Mouse (Mus musculus): ENCODE measurements at regions not wholly inside any gene's neighbourhood (a gene's known extent, or its start where the extent isn't known, plus 50 kb on each side); places are given as distances from the start of the nearest gene placed in this dataset.
A peak's percentile ranks its signal among the peaks of the same experiment; 100 is the strongest.

DNA sequence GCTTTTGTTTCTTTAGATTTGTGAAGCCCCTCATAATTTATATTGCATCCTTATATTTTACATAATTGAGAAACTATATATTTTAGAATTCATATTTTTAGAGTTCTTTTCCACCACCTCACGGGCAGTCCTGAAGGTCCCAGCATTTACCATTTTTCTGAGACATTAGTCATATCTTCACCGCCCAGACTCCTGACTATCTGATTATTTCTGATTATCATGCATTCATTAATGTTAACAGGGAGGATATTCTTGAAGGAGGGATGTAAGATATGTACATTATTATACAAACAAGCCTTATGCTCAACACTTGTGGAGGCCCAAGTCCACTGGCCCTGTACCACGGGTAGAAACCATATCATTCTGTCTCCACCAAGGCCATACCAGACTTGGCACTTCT, 743.4 kb downstream of the Hace1 start:
- TF ChIP-seq CTCF (IDR thresholded peaks at IDR 0.05; ENCODE audit: low read depth) = no peak
- no peak for TF ChIP-seq EP300 (IDR thresholded peaks at IDR 0.05; ENCODE audit: low read depth)
- Histone ChIP-seq H3K9me3 (ENCODE audit: control insufficient read depth, low read length) (no peaks in the 10 kb centered on the region), H3K4me2 (ENCODE audit: low read depth) (no peak overlapping the region), H3K4me1 (replicated peaks; ENCODE audit: control insufficient read depth in 2 of 2, insufficient read depth in 2 of 2, low read length in 1 of 2) (no peaks in the 10 kb centered on the region), H3K4me3 (ENCODE audit: insufficient read depth in 1 of 2, low read depth in 2 of 2, low read length in 2 of 2) (no peak overlapping the region), H3K27me3 (ENCODE audit: control insufficient read depth, insufficient read depth, low read length) (no peaks in the 10 kb centered on the region), H3K9ac (replicated peaks) (no peak overlapping the region), H3K36me3 (replicated peaks; ENCODE audit: control insufficient read depth, insufficient read depth, low read depth) (no peaks in the 10 kb centered on the region), H3K27ac (no peak overlapping the region)
- DNase-seq (ENCODE audit: low read depth in 3 of 3, low spot score in 3 of 3) (no peak), ATAC-seq (ENCODE audit: insufficient read depth) (peak; percentile 60; the same call in 1 of the 2 replicates)
- WGBS (ENCODE audit: insufficient replicate concordance) = 55% methylated on average over 3 of the region's 3 CpGs

GRCm38 (mm10) chr10:46329052-46329451, 751.4 kb downstream of the Hace1 start:
- H3K4me2 ChIP-seq (ENCODE audit: low read depth) = no peak overlapping the region
- H3K4me1 ChIP-seq (replicated peaks; ENCODE audit: control insufficient read depth in 2 of 2, insufficient read depth in 2 of 2, low read length in 1 of 2) = no peaks in the 10 kb centered on the region
- H3K36me3 ChIP-seq (replicated peaks; ENCODE audit: control insufficient read depth, insufficient read depth, low read depth) = no peaks in the 10 kb centered on the region
- TF ChIP-seq EP300 (IDR thresholded peaks at IDR 0.05; ENCODE audit: low read depth) (no peak), CTCF (IDR thresholded peaks at IDR 0.05; ENCODE audit: low read depth) (no peak)
- no peak overlapping the region for H3K9ac ChIP-seq (replicated peaks)
- no peaks in the 10 kb centered on the region for H3K27me3 ChIP-seq (ENCODE audit: control insufficient read depth, insufficient read depth, low read length)
- no peak overlapping the region for H3K27ac ChIP-seq
- H3K4me3 ChIP-seq (ENCODE audit: insufficient read depth in 1 of 2, low read depth in 2 of 2, low read length in 2 of 2) = no peak overlapping the region
- 51% methylated on average over 1 of the region's 1 CpGs for WGBS (ENCODE audit: insufficient replicate concordance)
- ATAC-seq (ENCODE audit: insufficient read depth) (no peak), DNase-seq (ENCODE audit: low read depth in 3 of 3, low spot score in 3 of 3) (no peak)
- H3K9me3 ChIP-seq (ENCODE audit: control insufficient read depth, low read length) = no peaks in the 10 kb centered on the region

DNA sequence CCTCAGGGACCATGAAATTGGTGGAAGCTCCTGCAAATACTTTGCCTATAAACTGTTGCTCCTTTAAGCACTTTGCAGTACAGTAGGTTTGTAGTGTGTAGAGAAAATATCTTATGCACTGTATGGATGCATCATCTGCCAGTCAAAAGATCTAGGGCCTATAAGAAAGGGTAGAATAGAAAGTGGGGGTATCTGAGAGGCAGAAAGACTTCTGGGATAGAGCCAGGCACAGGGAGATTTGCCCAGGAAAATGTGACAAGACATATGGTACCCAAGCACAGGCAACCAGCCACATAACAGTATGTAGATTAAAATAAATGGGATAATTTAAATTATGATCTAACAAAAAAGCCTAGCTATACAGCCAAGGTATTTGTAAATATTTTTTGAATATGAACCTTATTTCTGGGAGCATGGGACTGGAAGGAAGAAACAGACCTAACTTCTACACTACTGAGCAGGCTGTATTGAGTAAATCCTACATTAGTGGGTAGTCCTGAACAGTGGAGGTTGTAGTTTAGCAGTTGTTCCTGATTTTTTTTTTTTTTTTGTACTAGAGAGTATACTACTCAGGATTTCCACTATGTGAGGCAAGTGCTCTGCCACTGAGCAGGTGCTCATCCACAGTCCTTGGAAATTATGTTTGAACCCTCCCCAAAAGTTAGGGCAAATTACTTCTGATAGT, 754.1 kb downstream of the Hace1 start:
- ATAC-seq (ENCODE audit: insufficient read depth) (no peak), DNase-seq (ENCODE audit: low read depth in 3 of 3, low spot score in 3 of 3) (no peak)
- TF ChIP-seq EP300 (IDR thresholded peaks at IDR 0.05; ENCODE audit: low read depth) (no peak), CTCF (IDR thresholded peaks at IDR 0.05; ENCODE audit: low read depth) (no peak)
- Histone ChIP-seq H3K27me3 (ENCODE audit: control insufficient read depth, insufficient read depth, low read length) (no peaks in the 10 kb centered on the region), H3K27ac (no peak overlapping the region), H3K4me2 (ENCODE audit: low read depth) (no peak overlapping the region), H3K9me3 (ENCODE audit: control insufficient read depth, low read length) (no peaks in the 10 kb centered on the region), H3K36me3 (replicated peaks; ENCODE audit: control insufficient read depth, insufficient read depth, low read depth) (no peaks in the 10 kb centered on the region), H3K4me1 (replicated peaks; ENCODE audit: control insufficient read depth in 2 of 2, insufficient read depth in 2 of 2, low read length in 1 of 2) (no peaks in the 10 kb centered on the region), H3K9ac (replicated peaks) (no peak overlapping the region), H3K4me3 (ENCODE audit: insufficient read depth in 1 of 2, low read depth in 2 of 2, low read length in 2 of 2) (no peak overlapping the region)

DNA sequence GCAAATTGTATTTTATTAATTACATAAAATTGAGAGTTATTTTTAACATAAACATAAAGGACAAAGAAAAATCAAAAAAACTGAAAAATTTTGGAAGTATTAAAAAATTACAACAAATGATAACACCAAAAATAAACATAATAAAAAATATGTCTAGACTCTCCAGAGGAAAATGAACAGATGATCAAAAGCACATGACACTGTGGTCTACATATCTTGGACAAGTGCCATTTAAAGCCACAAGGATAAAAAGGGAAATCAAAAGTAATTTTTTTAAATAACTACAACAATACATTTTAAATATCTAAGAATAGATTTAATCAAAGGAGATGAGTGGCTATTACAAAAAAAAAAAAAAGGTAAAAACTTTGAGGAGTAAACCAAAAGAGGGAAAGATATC, 755.6 kb downstream of the Hace1 start:
- H3K4me1 ChIP-seq (replicated peaks; ENCODE audit: control insufficient read depth in 2 of 2, insufficient read depth in 2 of 2, low read length in 1 of 2) = no peaks in the 10 kb centered on the region

GRCm38 (mm10) chr10:46345315-46345714, 767.7 kb downstream of the Hace1 start:
- no peak overlapping the region for H3K4me2 ChIP-seq (ENCODE audit: low read depth)
- 47% methylated on average over 4 of the region's 4 CpGs for WGBS (ENCODE audit: insufficient replicate concordance)
- TF ChIP-seq CTCF (IDR thresholded peaks at IDR 0.05; ENCODE audit: low read depth) (no peak), EP300 (IDR thresholded peaks at IDR 0.05; ENCODE audit: low read depth) (no peak)

More for the DNA sequence above, 755.6 kb downstream of the Hace1 start:
- no peak for TF ChIP-seq CTCF (IDR thresholded peaks at IDR 0.05; ENCODE audit: low read depth)
- TF ChIP-seq EP300 (IDR thresholded peaks at IDR 0.05; ENCODE audit: low read depth) = no peak
- Histone ChIP-seq H3K4me2 (ENCODE audit: low read depth) (no peak overlapping the region), H3K36me3 (replicated peaks; ENCODE audit: control insufficient read depth, insufficient read depth, low read depth) (no peaks in the 10 kb centered on the region), H3K9me3 (ENCODE audit: control insufficient read depth, low read length) (no peaks in the 10 kb centered on the region), H3K9ac (replicated peaks) (no peak overlapping the region), H3K27me3 (ENCODE audit: control insufficient read depth, insufficient read depth, low read length) (no peaks in the 10 kb centered on the region), H3K27ac (no peak overlapping the region), H3K4me3 (ENCODE audit: insufficient read depth in 1 of 2, low read depth in 2 of 2, low read length in 2 of 2) (no peak overlapping the region)
- DNase-seq (ENCODE audit: low read depth in 3 of 3, low spot score in 3 of 3) (no peak), ATAC-seq (ENCODE audit: insufficient read depth) (no peak)

More at GRCm38 (mm10) chr10:46345315-46345714, 767.7 kb downstream of the Hace1 start:
- H3K9me3 ChIP-seq (ENCODE audit: control insufficient read depth, low read length) = no peaks in the 10 kb centered on the region
- H3K4me1 ChIP-seq (replicated peaks; ENCODE audit: control insufficient read depth in 2 of 2, insufficient read depth in 2 of 2, low read length in 1 of 2) = no peaks in the 10 kb centered on the region
- ATAC-seq (ENCODE audit: insufficient read depth) = no peak
- no peaks in the 10 kb centered on the region for H3K27me3 ChIP-seq (ENCODE audit: control insufficient read depth, insufficient read depth, low read length)
- no peak overlapping the region for H3K27ac ChIP-seq
- no peak overlapping the region for H3K4me3 ChIP-seq (ENCODE audit: insufficient read depth in 1 of 2, low read depth in 2 of 2, low read length in 2 of 2)
- H3K36me3 ChIP-seq (replicated peaks; ENCODE audit: control insufficient read depth, insufficient read depth, low read depth) = no peaks in the 10 kb centered on the region
- no peak overlapping the region for H3K9ac ChIP-seq (replicated peaks)
- no peak for DNase-seq (ENCODE audit: low read depth in 3 of 3, low spot score in 3 of 3)
